Mouse (Mus musculus) thymus, adult 2 months (tissue): Measurements from ENCODE around the gene Smarcb1.

Experiments used
- CTCF ChIP-seq: fragments of 200-500 bp; IDR thresholded peaks from 2 replicates; pipeline ENCODE4 v1.5.1; 2012; ENCODE audit warnings: mild to moderate bottlenecking, control low read depth, low read length, moderate library complexity, borderline replicate concordance; ENCODE audit not compliant: control insufficient read depth, poor library complexity, insufficient read depth; ENCODE audit errors: extremely low read depth
- POLR2A ChIP-seq: fragments of 200-500 bp; IDR thresholded peaks from 2 replicates; pipeline ENCODE4 v1.6.1; 2012; ENCODE audit warnings: mild to moderate bottlenecking, low read length, control low read depth, moderate library complexity; ENCODE audit not compliant: control insufficient read depth, poor library complexity, insufficient read depth; ENCODE audit errors: extremely low read depth

- TF ChIP-seq CTCF (no peak), POLR2A (no peak)
Measured at GRCm38 (mm10) chr10:75939481-75940234, 18.2 kb upstream of the Smarcb1 start.
